Mouse (Mus musculus) neural tube, postnatal 0 days (tissue): ENCODE results near the gene Vmn1r217. TPM values are rescaled to one million over a fixed set of nuclear protein-coding genes. Genes with fewer than 3 reads are reported as not detected.

Source experiments
- polyA plus RNA-seq: library from polyadenylated mRNA; unstranded; fragments of >200 nt; fragmentation: Nextera tagmentation; extraction: Ambion mirVana; gene quantifications from 2 replicates; pipeline ENCODE4 v1.2.1, GENCODE M21; 2015

Vmn1r217 gene
- not detected in 2 replicates for polyA plus RNA-seq

GRCm38 (mm10) chr13:23118126-23118525 lies at the start of gene Vmn1r217:
Gene Vmn1r217 (minus strand): TSS chr13:23118226.

DNA sequence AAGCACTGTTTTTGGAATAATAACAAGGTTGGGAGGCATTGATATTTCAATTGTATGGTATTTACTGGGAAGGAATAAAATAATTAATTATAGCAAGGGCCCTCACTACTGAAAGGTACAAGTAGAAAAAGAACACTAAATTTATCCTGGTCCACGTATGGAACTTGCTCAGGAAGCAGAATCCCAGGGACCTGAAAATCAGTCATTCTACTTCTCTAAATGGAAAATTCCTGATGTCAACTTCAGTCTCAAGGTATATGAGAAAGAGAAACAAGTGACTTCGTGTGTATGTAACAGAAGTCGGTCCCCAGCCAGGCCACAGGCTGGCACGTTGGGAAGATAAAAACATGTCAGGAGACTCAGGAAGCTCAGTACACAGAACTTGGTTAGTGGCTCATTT lies 41.0 kb upstream of the Vmn1r217 start, which contains the start of gene Vmn1r219:
Vmn1r219 (plus strand) TSS at position 301 of the 400 bp plus-strand sequence.

GRCm38 (mm10) chr13:23133099-23133498 lies 15.1 kb upstream of the Vmn1r217 start, which contains the start of gene Vmn1r218:
Gene Vmn1r218 (plus strand): TSS chr13:23133155.

GRCm38 (mm10) chr13:23067725-23068124 lies 50.3 kb downstream of the Vmn1r217 start, which contains the start of gene Vmn1r215:
Gene Vmn1r215 (plus strand): TSS chr13:23068025.

Other genes with a start within 250 kb of the Vmn1r217 start
- not detected in 2 replicates for gene Vmn1r212, start 234.0 kb downstream of the Vmn1r217 start, polyA plus RNA-seq
- not detected in 2 replicates for gene Vmn1r213, start 110.6 kb downstream of the Vmn1r217 start, polyA plus RNA-seq
- gene Vmn1r214, start 87.8 kb downstream of the Vmn1r217 start, polyA plus RNA-seq: not detected in 2 replicates
- not detected in 2 replicates for gene Vmn1r215, start 50.2 kb downstream of the Vmn1r217 start, polyA plus RNA-seq
- gene Vmn1r218, start 14.9 kb upstream of the Vmn1r217 start, polyA plus RNA-seq: not detected in 2 replicates
- not detected in 2 replicates for gene Vmn1r219, start 41.1 kb upstream of the Vmn1r217 start, polyA plus RNA-seq
- gene Vmn1r220, start 69.7 kb upstream of the Vmn1r217 start, polyA plus RNA-seq: not detected in 2 replicates
- not detected in 2 replicates for gene Vmn1r221, start 95.9 kb upstream of the Vmn1r217 start, polyA plus RNA-seq
- not detected in 2 replicates for gene Vmn1r222, start 117.7 kb upstream of the Vmn1r217 start, polyA plus RNA-seq
- gene Vmn1r223, start 128.9 kb upstream of the Vmn1r217 start, polyA plus RNA-seq: not detected in 2 replicates